Mouse (Mus musculus): ENCODE data around the gene Fbxl16.

Gene Fbxl16

DNA sequence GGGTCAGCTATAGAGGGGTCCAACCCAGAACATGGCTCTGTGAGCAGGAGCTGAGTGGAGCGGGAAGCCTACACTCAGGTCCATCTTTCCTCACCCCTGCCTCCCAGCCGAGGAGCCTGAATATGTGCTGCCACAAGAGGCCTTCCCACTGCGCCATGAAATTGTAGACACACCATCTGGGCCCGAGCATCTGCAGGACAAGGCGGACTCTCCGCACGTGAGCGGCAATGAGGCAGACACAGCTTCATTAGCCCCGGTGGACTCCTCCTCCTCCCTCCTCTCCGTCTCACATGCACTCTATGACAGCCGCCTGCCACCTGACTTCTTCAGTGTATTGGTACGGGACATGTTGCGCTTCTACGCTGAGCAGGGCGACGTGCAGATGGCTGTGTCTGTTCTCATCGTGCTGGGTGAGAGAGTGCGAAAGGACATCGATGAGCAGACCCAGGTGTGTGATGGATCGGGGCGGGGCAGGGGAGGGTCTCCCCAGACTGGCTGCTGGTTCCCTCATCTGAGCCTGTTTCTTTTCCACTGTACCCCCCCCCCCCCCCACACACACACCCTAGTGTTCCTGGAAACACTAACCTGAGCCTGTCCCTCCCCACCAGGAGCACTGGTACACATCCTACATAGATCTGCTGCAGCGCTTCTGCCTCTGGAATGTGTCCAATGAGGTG lies 18.8 kb downstream of the Fbxl16 start:
- in situ Hi-C loops (cut with MboI, MseI) = loop anchor here in 1 of 2 experiments (10.0 kb wide), 1 partner anchor 1717 kb away; no protein-coding TSS in a partner anchor

GRCm38 (mm10) chr17:25828223-25828594 lies 19.3 kb downstream of the Fbxl16 start:
- in situ Hi-C loops (cut with MboI, MseI) = loop anchor here in 1 of 2 experiments (10.0 kb wide), 1 partner anchor 1717 kb away; no protein-coding TSS in a partner anchor

DNA sequence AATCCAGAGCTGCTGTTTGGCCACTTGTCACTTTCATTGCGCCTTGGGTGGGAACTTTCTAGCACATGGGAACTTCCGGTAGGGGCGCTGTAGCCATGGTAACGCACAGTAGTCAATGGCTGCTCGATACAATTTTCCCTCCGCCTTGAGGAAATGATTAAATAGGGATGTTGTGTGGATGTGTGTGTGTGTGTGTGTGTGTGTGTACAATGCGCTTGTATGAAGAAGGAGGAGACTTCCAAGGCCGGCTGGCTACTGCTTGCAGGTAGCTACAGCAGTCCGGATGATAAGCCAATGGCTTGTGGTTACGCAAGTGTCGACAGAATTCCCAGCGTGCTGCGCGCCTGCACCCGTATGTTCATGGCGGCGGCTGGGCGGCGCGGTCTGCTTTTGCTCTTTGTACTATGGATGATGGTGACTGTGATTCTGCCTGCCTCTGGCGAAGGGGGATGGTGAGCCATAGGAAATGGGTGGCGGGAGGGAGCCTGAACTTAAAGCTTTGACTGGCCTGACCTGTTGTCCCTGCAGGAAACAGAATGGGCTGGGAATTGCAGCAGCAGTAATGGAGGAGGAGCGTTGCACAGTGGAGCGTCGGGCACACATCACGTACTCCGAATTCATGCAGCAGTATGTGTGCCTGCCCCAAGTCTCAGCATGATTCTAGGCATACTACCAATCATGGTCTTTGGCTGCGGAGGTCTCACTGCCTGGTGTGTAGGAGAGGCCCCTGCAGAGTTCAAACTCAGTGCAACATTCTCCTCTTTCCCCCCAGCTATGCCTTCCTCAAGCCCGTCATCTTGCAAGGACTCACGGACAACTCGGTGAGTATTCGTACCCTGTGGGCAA lies 20.1 kb downstream of the Fbxl16 start, which contains the start of gene Jmjd8:
TSS of gene Jmjd8 (plus strand) at position 156 of the 846 bp plus-strand sequence.
- in situ Hi-C loops (cut with MboI, MseI) = loop anchor here in 1 of 2 experiments (10.0 kb wide), 1 partner anchor 1716 kb away; no protein-coding TSS in a partner anchor

GRCm38 (mm10) chr17:25829558-25830017 lies 20.7 kb downstream of the Fbxl16 start:
- in situ Hi-C loops (cut with MboI, MseI) = loop anchor here in 1 of 2 experiments (10.0 kb wide), 1 partner anchor 1715 kb away; no protein-coding TSS in a partner anchor

- in situ Hi-C loops (cut with MboI, MseI) = no loop called here
Observed at GRCm38 (mm10) chr17:25830200-25830753, 21.4 kb downstream of the Fbxl16 start.

GRCm38 (mm10) chr17:25830806-25831431 lies 22.0 kb downstream of the Fbxl16 start:
- in situ Hi-C loops (cut with MboI, MseI) = no loop called here

DNA sequence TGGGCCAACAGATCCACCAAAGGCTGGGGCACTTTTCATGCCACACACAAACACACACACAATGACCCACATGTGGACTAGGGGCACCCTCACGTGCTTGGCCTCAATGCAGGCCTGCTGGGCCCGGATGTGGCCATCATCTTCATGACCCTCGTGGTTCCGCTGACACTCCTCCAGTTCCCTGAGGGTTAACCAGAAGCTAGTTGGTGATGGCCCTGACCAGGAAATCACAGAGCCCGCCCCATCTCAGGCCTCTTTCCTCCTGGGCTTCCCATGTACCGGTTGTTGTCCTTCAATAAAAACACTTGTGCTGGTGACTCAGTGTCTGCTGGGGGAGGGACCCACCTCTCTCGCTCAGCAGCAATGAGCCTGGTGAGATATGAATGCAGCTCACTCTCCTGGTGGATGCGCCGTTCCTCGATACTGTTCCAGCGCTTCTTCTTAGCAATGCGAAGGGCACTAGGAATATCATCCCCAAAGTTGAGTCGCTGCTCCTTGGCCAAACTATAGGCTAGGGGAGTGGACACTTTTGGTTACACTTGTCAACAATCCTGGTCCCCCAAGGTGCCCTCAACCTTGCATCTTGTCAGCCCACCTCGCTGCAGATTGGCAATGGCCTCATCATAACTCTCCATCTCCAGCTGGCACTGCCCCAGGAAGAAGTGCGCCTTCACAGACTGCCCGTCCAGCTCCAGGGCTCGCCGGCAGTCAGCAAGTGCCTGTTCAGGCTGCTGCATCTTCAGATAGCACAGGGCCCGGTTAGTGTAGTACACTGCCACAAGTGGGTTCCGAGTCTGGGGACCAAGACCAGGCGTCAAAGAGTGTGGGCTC lies 22.8 kb downstream of the Fbxl16 start:
- in situ Hi-C loops (cut with MboI, MseI) = no loop called here

GRCm38 (mm10) chr17:25832436-25833290 lies 23.8 kb downstream of the Fbxl16 start:
- in situ Hi-C loops (cut with MboI, MseI) = no loop called here

GRCm38 (mm10) chr17:25833291-25833663 lies 24.4 kb downstream of the Fbxl16 start, which contains the start of gene Stub1:
Stub1 (minus strand) TSS chr17:25833404.
- in situ Hi-C loops (cut with MboI, MseI) = no loop called here

GRCm38 (mm10) chr17:25833961-25834594 lies 25.2 kb downstream of the Fbxl16 start:
- in situ Hi-C loops (cut with MboI, MseI) = no loop called here

DNA sequence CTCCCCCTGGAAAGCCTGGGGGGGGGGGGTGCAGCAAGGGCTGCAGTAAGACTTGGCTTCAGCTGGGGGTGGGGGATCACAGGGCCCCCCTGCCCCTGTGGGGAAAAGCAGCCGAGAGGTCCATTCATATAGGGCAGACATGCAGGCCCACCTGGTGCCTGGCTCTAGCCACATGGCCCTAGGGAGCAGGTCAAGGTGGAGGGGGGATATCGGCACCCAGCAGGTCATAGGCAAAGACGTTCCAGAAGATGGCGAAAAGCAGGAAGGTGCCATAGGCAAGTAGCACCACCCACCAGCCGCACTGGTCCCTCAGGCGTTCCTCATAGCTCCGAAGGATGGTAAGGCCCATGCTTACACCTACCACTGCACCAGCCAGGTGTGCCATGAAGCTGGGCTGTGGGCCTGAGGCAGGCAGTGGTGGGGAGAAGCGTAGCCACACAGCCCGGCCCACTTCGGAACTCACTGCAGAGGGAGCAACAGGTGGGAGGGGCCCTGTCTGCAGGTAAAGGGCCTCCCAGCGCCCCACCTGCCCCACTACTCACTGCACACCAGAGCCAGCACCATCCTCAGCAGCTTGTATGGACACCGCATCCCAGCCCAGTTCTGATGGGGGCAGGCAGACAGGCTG lies 25.8 kb downstream of the Fbxl16 start:
- in situ Hi-C loops (cut with MboI, MseI) = no loop called here

DNA sequence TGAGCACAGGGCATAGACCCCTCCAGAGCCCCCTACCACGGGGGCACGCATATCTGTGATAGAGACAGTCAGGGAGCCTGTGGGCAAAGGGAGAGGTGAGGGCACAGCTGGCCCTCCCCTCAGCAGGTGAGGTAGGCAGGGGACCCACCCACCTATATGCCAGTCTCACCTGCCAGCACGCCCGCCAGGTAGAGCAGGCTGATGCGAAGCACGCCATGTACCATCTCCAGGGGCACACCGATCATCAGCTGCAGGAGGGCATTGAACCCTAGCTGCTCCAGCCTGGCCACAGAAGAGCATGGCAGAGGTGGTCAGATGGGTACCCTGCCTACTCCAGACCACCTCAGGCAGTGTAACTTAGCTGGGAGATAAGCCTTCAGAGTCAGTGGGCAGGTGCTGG lies 26.4 kb downstream of the Fbxl16 start:
- in situ Hi-C loops (cut with MboI, MseI) = no loop called here

- in situ Hi-C loops (cut with MboI, MseI) = no loop called here
Observed at GRCm38 (mm10) chr17:25835816-25836215, 26.9 kb downstream of the Fbxl16 start.

GRCm38 (mm10) chr17:25836397-25837075 lies 27.7 kb downstream of the Fbxl16 start:
- in situ Hi-C loops (cut with MboI, MseI) = no loop called here

GRCm38 (mm10) chr17:25837076-25837410 lies 28.2 kb downstream of the Fbxl16 start, which contains the start of gene Rhbdl1:
Rhbdl1 (minus strand) TSS chr17:25837295.
- in situ Hi-C loops (cut with MboI, MseI) = no loop called here

DNA sequence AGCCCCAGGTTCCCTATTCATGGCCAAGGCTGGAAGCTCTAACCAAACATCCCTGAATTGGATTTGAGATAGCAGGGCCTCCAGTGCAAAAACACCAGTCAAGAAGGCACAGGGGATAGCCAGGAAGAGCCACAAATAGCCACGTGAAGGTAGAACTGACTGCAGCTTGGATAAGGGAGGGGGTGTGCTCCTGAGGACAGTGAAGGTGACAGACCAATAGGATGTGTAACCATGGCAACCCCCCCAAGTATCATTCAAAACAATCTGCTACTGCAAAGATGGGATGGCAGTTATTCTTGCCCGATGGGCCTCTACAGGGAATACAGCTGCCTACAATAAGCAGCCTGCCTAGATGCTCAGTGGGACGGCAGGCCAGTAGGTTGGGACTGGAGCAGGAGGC lies 28.6 kb downstream of the Fbxl16 start:
- in situ Hi-C loops (cut with MboI, MseI) = no loop called here

GRCm38 (mm10) chr17:25838904-25839303 lies 30.0 kb downstream of the Fbxl16 start:
- in situ Hi-C loops (cut with MboI, MseI) = no loop called here

Data from T-helper 17 cell (primary cell).